Mouse (Mus musculus): ENCODE measurements around the gene Bcl7c.
"Not testable (repeated sequence)": the region's sequence is repeated elsewhere in the genome, so short reads cannot be mapped to it uniquely, and the experiment has no call there.

Gene Bcl7c

GRCm38 (mm10) chr7:127718339-127718738, 9.6 kb upstream of the Bcl7c start:
- in situ Hi-C loops (cut with MboI; ENCODE audit: low sequenced_read_pairs), result no loop called here

DNA sequence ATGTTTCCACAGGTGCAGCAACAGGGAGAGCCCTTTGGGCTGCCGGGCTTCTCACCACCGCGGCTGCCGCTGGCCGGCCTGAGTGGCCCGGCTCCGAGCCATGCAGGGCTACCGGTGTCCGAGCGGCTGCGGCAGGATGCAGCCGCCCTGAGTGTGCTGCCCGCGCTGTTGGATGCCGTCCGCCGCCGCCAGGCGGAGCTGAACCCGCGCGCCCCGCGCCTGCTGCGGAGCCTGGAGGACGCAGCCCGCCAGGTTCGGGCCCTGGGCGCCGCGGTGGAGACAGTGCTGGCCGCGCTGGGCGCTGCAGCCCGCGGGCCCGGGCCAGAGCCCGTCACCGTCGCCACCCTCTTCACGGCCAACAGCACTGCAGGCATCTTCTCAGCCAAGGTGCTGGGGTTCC, 8.3 kb upstream of the Bcl7c start:
- in situ Hi-C loops (cut with MboI; ENCODE audit: low sequenced_read_pairs), result no loop called here

DNA sequence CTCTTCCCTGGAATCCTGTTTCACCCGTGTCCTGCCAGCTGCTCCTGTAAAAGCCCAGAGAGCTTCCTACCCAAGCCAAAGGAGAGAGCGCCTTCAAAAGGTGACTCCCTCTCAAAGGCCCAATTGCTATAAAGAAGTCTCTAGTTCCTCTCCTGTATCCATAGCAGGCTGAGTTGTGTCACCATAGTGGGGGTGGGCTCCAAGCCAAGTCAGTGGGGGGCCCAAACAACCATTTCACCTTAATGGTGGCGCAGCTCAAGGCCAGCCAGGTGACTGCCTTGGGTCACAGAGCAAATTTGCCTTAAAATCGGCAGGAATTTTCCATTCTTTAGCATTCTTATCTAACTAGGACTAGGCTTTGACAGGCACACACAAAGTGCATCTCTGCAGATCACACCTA, 6.1 kb upstream of the Bcl7c start:
- in situ Hi-C loops (cut with MboI; ENCODE audit: low sequenced_read_pairs), result no loop called here

- in situ Hi-C loops (cut with MboI; ENCODE audit: low sequenced_read_pairs), result no loop called here
These were observed 4.0 kb upstream of the Bcl7c start, which contains the start of gene Ctf1 for GRCm38 (mm10) chr7:127712461-127713385. Gene Ctf1, plus strand, starts transcription at chr7:127712736.

GRCm38 (mm10) chr7:127711456-127711855, 2.7 kb upstream of the Bcl7c start:
- in situ Hi-C loops (cut with MboI; ENCODE audit: low sequenced_read_pairs), result no loop called here

DNA sequence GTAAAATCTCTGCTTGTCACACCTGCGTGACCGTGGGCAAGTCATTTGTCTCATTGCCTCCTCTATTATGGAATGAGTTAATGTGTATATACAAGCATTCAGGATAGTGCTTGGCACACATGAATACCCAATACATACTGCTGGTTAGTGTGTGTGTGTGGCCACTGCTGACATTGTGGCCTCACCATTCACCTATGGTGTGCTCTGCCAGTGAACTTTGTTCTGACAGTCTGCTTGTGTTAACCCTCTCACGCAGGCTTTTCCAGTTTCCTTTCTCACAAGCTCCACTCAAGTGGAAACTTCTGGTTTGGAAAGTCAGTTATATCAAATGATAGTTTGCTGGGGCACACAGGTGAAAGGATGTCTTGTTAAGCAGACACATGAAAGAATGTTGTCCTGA, 2.3 kb upstream of the Bcl7c start:
- in situ Hi-C loops (cut with MboI; ENCODE audit: low sequenced_read_pairs), result no loop called here

DNA sequence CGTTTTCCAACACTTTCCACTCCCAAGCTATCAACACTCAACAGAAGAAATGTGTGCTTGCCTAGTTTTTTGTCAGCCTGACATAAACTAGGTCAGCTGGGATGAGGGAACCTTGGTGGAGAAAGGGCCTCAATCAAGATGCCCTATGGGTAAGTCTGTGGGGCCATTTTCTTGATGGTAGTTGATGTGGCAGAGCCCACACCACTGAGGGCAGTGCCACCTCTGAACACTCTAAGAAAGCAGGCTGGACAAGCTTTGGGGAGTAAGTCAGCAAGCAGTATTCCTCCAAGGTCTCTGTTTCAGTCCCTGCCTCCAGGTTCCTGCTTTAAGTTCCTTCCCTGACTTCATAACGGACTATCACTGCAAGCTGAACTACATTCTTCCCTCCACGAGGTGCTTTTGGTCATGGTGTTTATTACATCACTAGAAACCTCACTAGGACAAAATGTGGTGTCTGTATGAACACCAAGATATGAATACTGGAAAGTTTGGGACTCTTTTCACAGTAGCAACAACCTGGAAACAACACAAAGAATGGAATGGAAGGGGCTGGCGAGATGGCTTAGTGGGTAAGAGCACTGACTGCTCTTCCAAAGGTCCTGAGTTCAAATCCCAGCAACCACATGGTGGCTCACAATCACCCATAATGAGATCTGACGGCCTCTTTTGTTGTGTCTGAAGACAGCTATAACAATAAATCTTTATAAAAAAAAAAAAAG, 687 bp upstream of the Bcl7c start:
- in situ Hi-C loops (cut with MboI; ENCODE audit: low sequenced_read_pairs), result no loop called here

DNA sequence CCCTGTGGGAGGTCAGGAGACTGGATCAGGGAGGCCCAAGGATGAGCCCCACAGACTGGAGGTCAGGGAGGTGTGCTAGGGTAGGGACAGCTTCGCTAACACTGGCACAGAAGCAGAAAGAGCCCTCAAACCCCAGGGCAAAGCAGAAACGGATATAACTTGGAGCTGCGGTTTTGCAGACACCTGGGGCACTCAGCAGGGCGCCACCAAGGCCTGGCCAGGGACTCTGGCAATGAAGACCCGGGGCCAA, 851 bp downstream of the Bcl7c start:
- in situ Hi-C loops (cut with MboI; ENCODE audit: low sequenced_read_pairs), result no loop called here

- in situ Hi-C loops (cut with MboI; ENCODE audit: low sequenced_read_pairs), result no loop called here
These were observed 1.4 kb downstream of the Bcl7c start for GRCm38 (mm10) chr7:127707045-127707956.

DNA sequence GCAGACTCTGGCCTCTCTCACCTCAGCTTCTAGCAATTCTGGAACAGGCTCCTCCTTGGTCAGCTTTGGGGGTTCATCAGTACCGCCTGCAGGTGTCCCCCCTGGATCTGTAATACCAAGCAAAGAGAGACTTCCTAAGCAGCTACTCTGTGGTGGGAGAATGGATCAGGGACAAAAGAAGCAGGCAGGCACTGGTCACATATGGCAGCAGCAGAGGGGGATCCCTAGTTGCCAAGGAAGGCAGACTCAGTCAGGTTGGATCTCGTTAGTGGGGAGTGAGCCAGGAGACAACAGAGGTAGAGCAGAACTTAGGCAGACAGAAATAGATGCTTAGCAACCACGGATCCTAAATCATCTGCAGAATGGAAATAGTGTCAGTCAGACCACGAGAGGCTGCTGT, 3.0 kb downstream of the Bcl7c start:
- in situ Hi-C loops (cut with MboI; ENCODE audit: low sequenced_read_pairs), result no loop called here

DNA sequence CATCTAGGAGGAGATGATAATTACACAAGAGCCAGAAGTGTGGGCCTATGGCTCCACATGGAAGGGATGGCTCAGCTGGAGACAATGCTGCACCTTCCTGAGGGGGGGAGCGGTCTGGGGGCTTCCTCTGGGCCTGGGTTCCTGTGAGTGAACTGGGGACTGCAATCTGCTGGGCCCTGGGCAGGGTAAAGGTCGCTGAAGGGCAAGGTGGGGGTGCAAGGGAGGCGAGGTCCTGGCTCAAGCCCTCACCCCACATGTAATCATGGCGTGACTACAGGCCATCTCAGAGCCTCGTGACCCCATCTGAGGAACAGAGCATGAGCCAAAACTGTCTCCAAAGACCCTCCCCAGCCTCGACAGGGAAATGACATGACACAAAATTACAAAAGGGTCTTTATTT, 4.1 kb downstream of the Bcl7c start:
- in situ Hi-C loops (cut with MboI; ENCODE audit: low sequenced_read_pairs), result no loop called here

- in situ Hi-C loops (cut with MboI; ENCODE audit: low sequenced_read_pairs), result no loop called here
These were observed 5.1 kb downstream of the Bcl7c start for GRCm38 (mm10) chr7:127703561-127704178.

GRCm38 (mm10) chr7:127700712-127701331, 7.9 kb downstream of the Bcl7c start:
- in situ Hi-C loops (cut with MboI; ENCODE audit: low sequenced_read_pairs), result no loop called here

- in situ Hi-C loops (cut with MboI; ENCODE audit: low sequenced_read_pairs), result no loop called here
These were observed 9.7 kb downstream of the Bcl7c start for GRCm38 (mm10) chr7:127698986-127699385.

DNA sequence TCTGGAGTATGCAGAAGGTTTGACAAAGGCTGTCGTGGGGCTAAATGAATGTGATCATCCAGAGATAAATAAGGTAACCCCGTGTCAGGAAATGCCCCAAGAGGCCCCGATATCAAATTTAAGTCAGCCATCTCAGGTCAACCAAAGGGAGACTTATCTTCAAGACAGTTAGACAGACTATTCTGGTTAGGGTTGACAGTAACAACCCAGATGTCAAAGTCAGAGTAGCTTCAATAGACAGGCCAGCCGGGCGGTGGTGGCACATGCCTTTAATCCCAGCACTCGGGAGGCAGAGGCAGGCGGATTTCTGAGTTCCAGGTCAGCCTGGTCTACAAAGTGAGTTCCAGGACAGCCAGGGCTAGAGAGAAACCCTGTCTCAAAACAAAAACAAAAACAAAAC, 15.0 kb downstream of the Bcl7c start:
- in situ Hi-C loops (cut with MboI; ENCODE audit: low sequenced_read_pairs), result not testable (repeated sequence)

- in situ Hi-C loops (cut with MboI; ENCODE audit: low sequenced_read_pairs), result no loop called here
These were observed 15.4 kb downstream of the Bcl7c start for GRCm38 (mm10) chr7:127693290-127693689.

DNA sequence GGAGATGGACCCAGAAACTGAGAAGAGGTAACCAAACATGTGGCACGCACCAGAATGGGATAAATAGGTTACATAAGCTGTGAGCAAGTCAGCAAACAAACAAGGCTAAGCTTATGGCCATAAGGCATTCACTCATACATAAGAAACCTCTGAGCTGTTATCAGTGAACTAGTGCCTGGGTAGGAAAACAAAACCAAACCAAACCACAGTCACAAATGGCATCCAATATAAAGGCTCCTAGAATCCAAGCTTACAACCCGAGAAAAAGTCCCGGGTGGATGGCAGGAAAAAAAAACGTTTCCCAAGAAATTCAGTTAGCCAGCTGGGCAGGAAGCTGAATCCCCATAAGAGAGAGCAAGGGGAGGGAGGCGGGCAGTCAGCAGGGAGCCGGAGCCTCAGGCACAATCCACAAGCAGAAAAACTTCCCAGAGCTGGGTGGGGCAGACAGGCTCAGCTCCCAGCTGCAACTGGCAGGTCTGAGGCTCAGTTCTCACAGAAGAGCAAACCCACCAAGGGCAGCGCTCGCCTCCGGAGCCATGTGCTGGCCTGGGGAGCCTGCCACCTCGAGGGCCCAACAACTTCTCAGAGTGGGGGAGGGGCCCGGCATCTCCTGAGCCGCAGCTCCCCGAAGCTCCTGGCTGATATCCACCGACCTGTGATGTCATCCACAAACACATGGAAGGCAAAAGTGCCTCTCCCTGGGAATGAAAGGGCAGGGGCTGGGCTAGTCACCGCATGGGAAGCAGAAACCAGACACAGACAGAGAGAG, 17.3 kb downstream of the Bcl7c start:
- in situ Hi-C loops (cut with MboI; ENCODE audit: low sequenced_read_pairs), result no loop called here

- in situ Hi-C loops (cut with MboI; ENCODE audit: low sequenced_read_pairs), result no loop called here
These were observed 19.0 kb downstream of the Bcl7c start for GRCm38 (mm10) chr7:127689626-127690280.

GRCm38 (mm10) chr7:127688935-127689334, 19.8 kb downstream of the Bcl7c start:
- in situ Hi-C loops (cut with MboI; ENCODE audit: low sequenced_read_pairs), result no loop called here

All from CH12F3 (cell line).